Mouse (Mus musculus) left cerebral cortex, postnatal 36 days (tissue): ENCODE results near the gene Wfs1. TPM values are rescaled to one million over a fixed set of nuclear protein-coding genes. Genes with fewer than 3 reads are reported as not detected.
"Not testable (repeated sequence)": the region's sequence is repeated elsewhere in the genome, so short reads cannot be mapped to it uniquely, and the experiment has no call there.

Source experiments
- DNase-seq, 2 experiments: peaks; one replicate each; pipeline ENCODE4 v3.0.0; 2021 to 2022; ENCODE audit warnings: low spot score in 2 of 2, mixed read lengths in 1 of 2
- intact Hi-C: fragments of 180-260 bp; cut with DNase I; formaldehyde crosslinking; loops from one replicate; pipeline ENCODE4 v1.15.1; 2025
- total RNA-seq, 2 experiments: library from RNA; stranded (reverse); gene quantifications; 2 replicates each; pipeline ENCODE4 v1.2.3; 2021

Wfs1 gene
- 100 to 1,000 TPM; 123 to 148 TPM for total RNA-seq

DNA sequence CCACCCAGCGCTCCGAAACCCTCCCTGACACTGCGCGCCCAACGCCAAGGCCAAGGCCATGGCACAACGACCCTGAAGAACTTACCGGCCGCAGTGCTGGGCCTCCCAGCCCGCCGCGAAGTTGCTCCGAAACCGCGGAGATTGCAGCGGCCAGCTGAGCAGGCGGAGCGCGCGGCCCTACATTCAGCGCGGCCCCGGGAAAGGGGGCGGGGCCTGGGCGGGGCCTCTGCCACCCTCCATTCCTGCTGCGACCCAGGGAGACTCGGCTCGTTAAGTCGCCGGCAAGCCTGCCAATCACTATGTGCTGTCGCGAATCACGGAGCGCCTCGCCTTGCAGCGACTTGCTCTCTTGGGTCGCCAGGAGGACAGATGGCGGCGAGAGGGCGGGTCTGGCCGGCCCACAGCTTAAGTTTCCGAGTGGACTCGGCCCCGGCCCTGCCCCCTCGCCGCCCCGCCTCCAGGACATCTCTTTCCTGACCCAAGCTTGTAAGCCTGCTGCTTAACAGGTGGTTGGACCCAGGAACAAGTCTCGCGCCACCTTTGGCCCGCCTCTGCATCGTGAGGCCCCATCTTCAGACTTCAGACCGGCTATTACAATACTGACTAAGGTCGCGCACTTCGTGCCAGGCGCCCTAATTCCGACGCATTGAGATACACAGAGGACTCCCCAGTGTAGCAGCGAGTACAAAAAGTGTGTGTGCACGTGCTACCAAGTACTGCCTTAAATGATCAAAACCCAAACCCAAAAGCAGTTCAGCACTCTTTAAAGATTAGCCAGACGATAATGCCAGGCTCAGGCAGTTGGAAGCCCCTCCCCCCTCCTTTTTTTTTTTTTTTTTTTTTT lies at the start of gene Wfs1:
Gene Wfs1, minus strand, starts transcription at position 425 of the 844 bp plus-strand sequence.
- intact Hi-C loops = no loop called here
- peak; percentile 93 to 94 for DNase-seq

DNA sequence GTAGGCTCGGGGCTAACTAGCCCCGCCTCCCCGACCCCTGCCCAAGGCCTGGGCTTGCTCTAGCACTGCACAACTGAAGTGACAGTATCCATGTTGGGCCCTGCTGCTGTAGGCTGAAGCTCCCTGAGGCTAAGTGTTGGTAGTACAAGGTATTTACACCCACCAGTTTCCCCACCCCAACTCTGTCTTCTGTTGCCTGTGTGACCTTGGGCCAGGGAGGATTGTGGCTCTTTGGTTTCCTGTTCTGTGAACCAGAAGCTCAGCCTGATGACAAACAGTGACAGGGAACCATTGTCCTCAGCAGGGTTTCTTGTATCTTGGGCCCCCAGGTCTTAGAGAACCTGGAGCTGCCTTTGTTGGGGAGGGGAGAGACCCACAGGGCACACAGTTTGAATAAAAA lies 47.9 kb upstream of the Wfs1 start:
- no peak for DNase-seq
- intact Hi-C loops = no loop called here

DNA sequence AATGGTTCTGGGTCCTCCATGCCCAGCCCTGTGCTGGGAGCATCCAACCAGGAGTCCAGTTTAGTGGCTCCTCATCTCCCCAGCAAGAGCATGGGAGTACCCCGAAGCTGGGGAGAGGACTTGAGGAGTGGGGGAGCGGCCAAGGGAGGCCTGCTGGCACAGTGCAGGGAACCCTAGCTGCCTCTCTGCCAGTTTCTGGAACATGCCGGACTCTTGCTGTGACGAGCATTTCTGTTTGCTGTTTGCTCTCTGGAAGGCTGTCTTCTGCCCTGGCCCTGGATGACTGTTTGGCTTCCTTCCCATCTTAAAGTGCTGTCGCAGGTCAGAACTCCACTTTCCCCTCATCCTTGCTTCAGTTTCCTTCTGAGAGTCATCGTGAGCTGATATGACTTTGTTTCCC lies 46.9 kb upstream of the Wfs1 start:
- intact Hi-C loops = no loop called here
- DNase-seq = no peak

GRCm38 (mm10) chr5:37035192-37035591 lies 46.2 kb upstream of the Wfs1 start:
- intact Hi-C loops = no loop called here
- DNase-seq = peak; percentile 27 to 42

- intact Hi-C loops = no loop called here
- no peak for DNase-seq
Observed at GRCm38 (mm10) chr5:37030753-37031152, 41.7 kb upstream of the Wfs1 start.

DNA sequence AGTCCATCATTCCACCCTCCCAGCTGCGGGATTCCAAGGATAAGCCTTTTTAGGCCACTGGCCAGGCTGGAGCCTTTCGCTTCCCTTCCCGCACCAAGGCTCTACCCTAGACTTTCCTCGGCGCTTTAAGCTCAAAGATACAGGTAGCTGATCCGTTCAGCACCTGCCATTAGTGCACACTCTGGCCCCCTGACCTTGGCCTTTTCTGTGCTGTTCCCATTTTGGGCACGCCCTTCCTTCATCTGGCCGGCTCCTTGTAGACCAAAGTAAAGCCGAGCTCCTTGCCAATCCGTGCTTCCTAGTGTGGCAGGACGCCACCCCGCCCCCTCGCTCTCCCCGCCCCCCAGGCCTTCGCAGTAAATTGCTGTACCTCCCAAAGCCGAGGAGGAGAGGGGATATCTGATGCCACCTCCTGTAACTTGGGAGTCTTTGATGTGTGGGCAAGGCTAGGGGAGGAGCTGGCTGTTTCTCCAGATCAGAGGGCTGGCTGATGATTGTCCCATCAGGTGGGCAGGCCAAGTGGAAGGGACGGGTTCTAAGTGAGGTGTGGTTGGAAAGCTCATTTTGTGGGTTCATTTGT lies 40.4 kb upstream of the Wfs1 start:
- DNase-seq = no peak
- intact Hi-C loops = loop anchor here (2.0 kb wide), 2 partner anchors 53 to 79 kb away; no protein-coding TSS in a partner anchor

- DNase-seq = peak; percentile 66 to 75
- intact Hi-C loops = loop anchor here (2.0 kb wide), 2 partner anchors 54 to 80 kb away; no protein-coding TSS in a partner anchor
Observed at GRCm38 (mm10) chr5:37028486-37029311, 39.7 kb upstream of the Wfs1 start.

- intact Hi-C loops = loop anchor here (2.0 kb wide), 2 partner anchors 55 to 81 kb away; no protein-coding TSS in a partner anchor
- peak; percentile 90 to 92 for DNase-seq
Observed at GRCm38 (mm10) chr5:37028104-37028485, 39.1 kb upstream of the Wfs1 start.

- DNase-seq = no peak
- intact Hi-C loops = loop anchor here (2.0 kb wide), 2 partner anchors 55 to 81 kb away; no protein-coding TSS in a partner anchor
Observed at GRCm38 (mm10) chr5:37027701-37028100, 38.7 kb upstream of the Wfs1 start.

GRCm38 (mm10) chr5:37017222-37017621 lies 28.2 kb upstream of the Wfs1 start:
- no peak for DNase-seq
- intact Hi-C loops = no loop called here

DNA sequence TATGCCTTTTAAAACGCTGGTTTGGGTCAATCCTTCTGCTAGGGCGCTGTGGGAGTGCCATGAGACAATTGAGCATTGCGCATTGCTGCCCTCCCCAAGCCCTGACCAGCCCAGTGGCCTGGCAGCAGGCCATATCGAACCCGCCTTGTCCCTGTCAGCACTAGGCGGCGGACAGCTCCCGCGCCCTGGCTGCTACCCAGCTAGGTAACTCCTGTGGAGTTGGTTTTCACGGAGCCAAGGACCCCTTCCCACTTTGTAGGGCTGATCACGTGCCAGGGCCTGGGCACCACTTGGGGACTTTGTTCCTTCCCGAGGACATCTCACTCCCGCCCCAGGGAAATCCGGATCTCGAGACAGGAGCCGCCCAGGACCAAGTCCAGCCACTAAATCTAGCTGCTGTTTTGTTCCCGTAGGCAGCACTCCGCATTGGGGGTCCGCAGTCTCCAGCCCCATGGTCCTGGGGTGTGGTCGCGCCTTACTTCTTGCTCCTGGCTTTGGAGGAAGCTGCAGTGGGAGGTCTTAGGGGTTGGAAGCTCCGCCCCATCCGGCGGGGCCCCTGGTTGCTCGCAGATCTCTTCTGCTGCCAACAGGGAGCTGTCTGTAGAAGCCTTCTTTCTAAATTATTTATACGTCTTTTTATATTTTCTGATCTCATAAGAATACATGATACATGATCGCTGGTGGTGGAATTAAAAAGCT lies 26.8 kb upstream of the Wfs1 start:
- intact Hi-C loops = no loop called here
- peak; percentile 44 to 46 for DNase-seq

- intact Hi-C loops = no loop called here
- peak; percentile 38 to 58 for DNase-seq
Observed at GRCm38 (mm10) chr5:37010666-37011317, 21.8 kb upstream of the Wfs1 start.

GRCm38 (mm10) chr5:37009761-37010160 lies 20.8 kb upstream of the Wfs1 start:
- intact Hi-C loops, DNase-seq: not testable (repeated sequence)

- intact Hi-C loops = no loop called here
Observed at GRCm38 (mm10) chr5:37002001-37002400, 13.0 kb upstream of the Wfs1 start.

GRCm38 (mm10) chr5:37001002-37001401 lies 12.0 kb upstream of the Wfs1 start:
- intact Hi-C loops = no loop called here
- DNase-seq = no peak

More at GRCm38 (mm10) chr5:37002001-37002400, 13.0 kb upstream of the Wfs1 start:
- peak; percentile 65 to 74 for DNase-seq

DNA sequence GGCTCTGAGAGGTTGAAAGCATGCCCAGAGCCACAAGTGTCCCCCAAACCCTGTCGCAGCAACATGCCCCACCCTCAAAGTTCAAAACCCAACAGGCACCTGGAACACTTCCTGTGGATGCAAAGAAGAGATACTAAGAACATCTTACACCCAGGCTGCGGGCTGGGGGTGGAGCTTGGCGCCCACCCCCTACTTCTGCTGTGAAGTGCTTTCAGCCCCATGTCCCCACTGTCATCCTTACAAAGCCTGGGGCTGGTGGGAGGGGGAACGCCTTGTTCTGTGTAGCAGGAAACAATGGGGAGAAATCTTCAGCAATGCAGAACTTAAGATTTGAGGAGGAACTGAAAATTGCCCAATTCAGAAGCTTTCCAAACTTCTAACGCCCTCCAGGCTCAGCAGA lies 9.0 kb upstream of the Wfs1 start:
- DNase-seq = peak in 1 of 2 experiments; percentile 31
- intact Hi-C loops = loop anchor here (5.0 kb wide), 1 partner anchor 41 kb away; no protein-coding TSS in a partner anchor

GRCm38 (mm10) chr5:36996410-36996809 lies 7.4 kb upstream of the Wfs1 start:
- peak; percentile 26 to 39 for DNase-seq
- intact Hi-C loops = loop anchor here (5.0 kb wide), 1 partner anchor 39 kb away; no protein-coding TSS in a partner anchor

DNA sequence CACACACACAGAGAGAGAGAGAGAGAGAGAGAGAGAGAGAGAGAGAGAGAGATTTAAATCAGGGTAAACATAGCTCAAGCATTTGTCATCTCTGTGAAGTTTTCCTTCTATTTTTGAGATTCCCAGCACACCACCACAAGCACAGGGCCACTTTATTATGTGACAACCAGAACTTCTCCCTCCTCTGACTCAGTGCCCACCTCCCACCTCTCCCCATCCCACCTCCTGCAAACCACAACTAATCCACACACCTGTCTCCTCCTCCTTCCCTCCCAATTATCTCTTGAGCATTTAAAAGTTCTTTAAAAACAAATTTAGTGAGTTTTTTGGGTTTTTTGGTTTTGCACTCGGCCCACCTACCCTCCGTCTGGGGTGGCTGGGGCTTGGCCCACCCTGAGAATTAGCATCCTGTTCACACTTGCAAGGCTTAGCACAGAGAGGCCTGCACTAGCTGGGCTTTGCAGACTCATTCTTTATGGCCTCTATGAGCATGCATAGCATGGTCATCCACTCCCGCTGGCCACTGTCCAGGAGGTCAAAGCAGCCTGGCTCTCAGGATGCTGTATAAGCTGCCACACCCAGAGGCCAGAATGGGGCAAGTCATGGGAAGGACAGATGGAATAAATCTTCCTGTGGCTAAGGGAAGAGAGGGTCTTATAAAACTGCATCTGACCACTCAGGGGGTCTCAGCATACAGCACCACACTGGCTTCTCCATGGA lies 1.8 kb upstream of the Wfs1 start:
- intact Hi-C loops = loop anchor here (5.0 kb wide), 1 partner anchor 153 kb away; no protein-coding TSS in a partner anchor
- DNase-seq = peak in 1 of 2 experiments; percentile 26
